Mouse (Mus musculus) lung, adult 2 months (tissue): ENCODE data around the gene Clcn3.

Experiments
- CTCF ChIP-seq: fragments of 200-500 bp; IDR thresholded peaks from 2 replicates; pipeline ENCODE4 v1.5.1; 2011; ENCODE audit warnings: mild to moderate bottlenecking, low read length, control low read depth; ENCODE audit not compliant: insufficient read depth
- POLR2A ChIP-seq: fragments of 200-500 bp; IDR thresholded peaks from 2 replicates; pipeline ENCODE4 v1.6.1; 2011; ENCODE audit warnings: low read depth, mild to moderate bottlenecking, control low read depth, low read length, borderline replicate concordance; ENCODE audit errors: extremely low read depth

GRCm38 (mm10) chr8:60878617-60879016 is 104.5 kb downstream of the Clcn3 start:
- TF ChIP-seq CTCF (no peak), POLR2A (no peak)
